Mouse (Mus musculus) common myeloid progenitor, adult 5-6 weeks (primary cell): ENCODE measurements around the gene Vegfb. TPM values are rescaled to one million over a fixed set of nuclear protein-coding genes. Genes with fewer than 3 reads are reported as not detected.

Source experiments
- ATAC-seq: replicated peaks from 2 replicates; pipeline ENCODE4 v1.8.0; 2016; ENCODE audit warnings: low read depth, mild to moderate bottlenecking, moderate TSS enrichment, inconsistent platforms; ENCODE audit not compliant: poor library complexity, severe bottlenecking
- total RNA-seq: library from RNA; stranded (forward); fragments of 200-1000, 187-1606 nt; gene quantifications from 2 replicates; pipeline ENCODE4 v1.2.3, GENCODE M21; 2017

The Vegfb gene
- total RNA-seq, 1 experiment from 2014 or later, result 16.6 TPM

GRCm38 (mm10) chr19:6947742-6948141 is 39.7 kb downstream of the Vegfb start:
- no peak for ATAC-seq

GRCm38 (mm10) chr19:6943709-6944108 is 43.7 kb downstream of the Vegfb start:
- no peak for ATAC-seq

- ATAC-seq, result no peak
These were observed 44.7 kb downstream of the Vegfb start for GRCm38 (mm10) chr19:6942764-6943163.

- peak; percentile 80 for ATAC-seq
These were observed 45.2 kb downstream of the Vegfb start, which contains the start of gene Gpr137 for GRCm38 (mm10) chr19:6942249-6942691. TSS of gene Gpr137 (minus strand) at chr19:6942480.

- peak; percentile 76 for ATAC-seq
These were observed 45.8 kb downstream of the Vegfb start, which contains the start of gene Bad for GRCm38 (mm10) chr19:6941372-6942248. TSS of gene Bad (plus strand) at chr19:6941861.

- ATAC-seq, result no peak
These were observed 46.8 kb downstream of the Vegfb start for GRCm38 (mm10) chr19:6940396-6941351.

- ATAC-seq, result no peak
These were observed 48.1 kb downstream of the Vegfb start for GRCm38 (mm10) chr19:6939106-6940002.

GRCm38 (mm10) chr19:6937541-6938465 is 49.6 kb downstream of the Vegfb start:
- ATAC-seq, result no peak

- ATAC-seq, result 0 out of 2 replicates have a peak, but pooled peaks have one; percentile 33
These were observed 51.2 kb downstream of the Vegfb start for GRCm38 (mm10) chr19:6936299-6936698.

GRCm38 (mm10) chr19:6934195-6934977 is 53.1 kb downstream of the Vegfb start, which contains the start of gene Kcnk4:
TSS of gene Kcnk4 (minus strand) at chr19:6934515.
- ATAC-seq, result no peak

GRCm38 (mm10) chr19:6933436-6934194 is 53.8 kb downstream of the Vegfb start:
- ATAC-seq, result peak; percentile 55

GRCm38 (mm10) chr19:6933102-6933435 is 54.4 kb downstream of the Vegfb start:
- no peak for ATAC-seq

Other genes with a start within 250 kb of the Vegfb start
- 5.8 and 6.8 TPM in 2 replicates for gene Rps6ka4, start 147.0 kb downstream of the Vegfb start, total RNA-seq
- 29.1 and 65.5 TPM in 2 replicates for gene Ccdc88b, start 129.4 kb downstream of the Vegfb start, total RNA-seq
- gene Trmt112, start 78.0 kb downstream of the Vegfb start, total RNA-seq, result 251 and 275 TPM in 2 replicates
- gene Prdx5, start 77.5 kb downstream of the Vegfb start, total RNA-seq, result 131 and 139 TPM in 2 replicates
- 17.9 and 18.2 TPM in 2 replicates for gene Esrra, start 65.8 kb downstream of the Vegfb start, total RNA-seq
- gene Catsperz, start 62.3 kb downstream of the Vegfb start, total RNA-seq, result not detected in 2 replicates
- not detected in 2 replicates for gene Kcnk4, start 53.1 kb downstream of the Vegfb start, total RNA-seq
- gene Bad, start 45.8 kb downstream of the Vegfb start, total RNA-seq, result 36.4 and 72.3 TPM in 2 replicates
- 13.0 and 13.1 TPM in 2 replicates for gene Gpr137, start 45.2 kb downstream of the Vegfb start, total RNA-seq
- gene Ppp1r14b, start 12.7 kb downstream of the Vegfb start, total RNA-seq, result 119 and 184 TPM in 2 replicates
- gene Plcb3, start 11.2 kb downstream of the Vegfb start, total RNA-seq, result 7.5 and 10.6 TPM in 2 replicates
- 136 and 154 TPM in 2 replicates for gene Fkbp2, start 7.2 kb downstream of the Vegfb start, total RNA-seq
- 5.4 and 7.9 TPM in 2 replicates for gene Dnajc4, start 4.9 kb upstream of the Vegfb start, total RNA-seq
- gene Nudt22, start 8.5 kb upstream of the Vegfb start, total RNA-seq, result 3.3 and 6.1 TPM in 2 replicates
- 3.2 TPM in 1 of 2 replicates, not detected in the other for gene Trpt1, start 8.5 kb upstream of the Vegfb start, total RNA-seq
- gene Fermt3, start 31.8 kb upstream of the Vegfb start, total RNA-seq, result 221 and 234 TPM in 2 replicates
- gene Stip1, start 52.3 kb upstream of the Vegfb start, total RNA-seq, result 244 and 257 TPM in 2 replicates
- gene Macrod1, start 69.2 kb upstream of the Vegfb start, total RNA-seq, result 2.8 and 7.9 TPM in 2 replicates
- gene Flrt1, start 118.1 kb upstream of the Vegfb start, total RNA-seq, result not detected in 2 replicates
- 68.3 and 73.2 TPM in 2 replicates for gene Otub1, start 218.7 kb upstream of the Vegfb start, total RNA-seq
- gene Cox8a, start 230.0 kb upstream of the Vegfb start, total RNA-seq, result 385 and 388 TPM in 2 replicates